Mouse (Mus musculus) megakaryocyte, embryonic 14.5 days (primary cell): ENCODE data around the gene Ccdc151.

Source experiments
- FLI1 ChIP-seq: IDR thresholded peaks from 2 replicates; pipeline ENCODE4 v1.6.1; 2012; ENCODE audit warnings: low read length, inconsistent platforms, mixed read lengths
- GATA1 ChIP-seq: IDR thresholded peaks from 3 replicates; pipeline ENCODE4 v1.6.1; 2012; ENCODE audit warnings: mixed read lengths, low read length, inconsistent platforms, borderline replicate concordance

DNA sequence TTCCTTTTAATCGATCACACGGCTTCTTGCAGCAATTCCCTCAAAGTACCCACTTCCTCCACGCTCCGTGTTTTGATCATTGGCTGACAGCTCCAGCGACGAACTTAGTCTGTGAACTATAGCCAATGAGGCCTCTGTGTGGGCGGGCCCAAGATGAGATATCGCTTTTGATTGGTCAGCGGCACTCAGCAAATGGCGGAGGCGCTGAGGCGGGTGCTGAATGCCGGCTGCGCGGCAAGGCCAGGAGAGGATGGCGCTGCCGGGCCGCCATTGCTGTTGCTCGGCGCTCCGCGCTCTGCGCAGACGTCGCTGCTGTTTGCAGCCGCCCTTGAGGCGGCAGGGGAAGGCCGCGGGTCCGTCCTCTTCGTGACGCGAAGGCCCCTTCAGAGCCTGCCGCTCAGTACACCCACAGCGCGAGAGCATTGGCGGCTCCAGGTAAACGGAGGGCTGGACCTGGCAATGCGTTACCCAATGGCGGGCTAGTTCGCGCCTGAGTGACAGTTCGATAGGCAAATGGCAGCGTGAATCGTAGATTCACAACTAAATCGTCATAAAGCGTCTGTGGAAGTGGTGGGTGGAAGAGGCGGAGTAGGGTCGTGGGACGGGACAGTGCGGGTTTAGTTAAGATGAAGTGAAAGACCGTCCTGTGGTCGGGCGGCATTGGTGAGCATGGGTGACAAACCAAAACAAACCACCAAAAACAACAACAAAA is 46.7 kb downstream of the Ccdc151 start, which contains the start of gene Swsap1:
- TF ChIP-seq GATA1 (no peak), FLI1 (no peak)
